Mouse (Mus musculus) embryonic fibroblast, embryonic 13.5 days (primary cell): ENCODE data around the gene Dip2a. TPM values are rescaled to one million over a fixed set of nuclear protein-coding genes. Genes with fewer than 3 reads are reported as not detected.

Experiments used
- H3K27ac ChIP-seq: 2 replicates; pipeline ENCODE4 v1.5.1; 2012; ENCODE audit warnings: low read length, control low read depth, inconsistent platforms; ENCODE audit not compliant: insufficient read depth
- H3K4me1 ChIP-seq: 2 replicates; pipeline ENCODE4 v1.6.1; 2011; ENCODE audit warnings: low read length; ENCODE audit not compliant: control insufficient read depth, insufficient read depth
- H3K4me3 ChIP-seq: 2 replicates; pipeline ENCODE4 v1.5.1; 2011; ENCODE audit warnings: mild to moderate bottlenecking, control low read depth, low read length; ENCODE audit not compliant: insufficient read depth
- CTCF ChIP-seq: IDR thresholded peaks from 2 replicates; pipeline ENCODE4 v1.5.1; 2011; ENCODE audit warnings: mild to moderate bottlenecking, control low read depth, low read length, moderate library complexity, borderline replicate concordance; ENCODE audit not compliant: insufficient read depth
- POLR2A ChIP-seq: IDR thresholded peaks from 2 replicates; pipeline ENCODE4 v1.6.1; 2011; ENCODE audit warnings: low read depth, mild to moderate bottlenecking, control low read depth, low read length, moderate library complexity
- polyA plus RNA-seq: library from polyadenylated mRNA; stranded (reverse); fragments of >200 nt; gene quantifications from 2 replicates; pipeline ENCODE4 v1.2.4, GENCODE M21; 2011; ENCODE audit warnings: low read depth; ENCODE audit not compliant: missing spikeins, insufficient read length

Dip2a gene
- polyA plus RNA-seq, 1 experiment: 30.9 TPM

- Histone ChIP-seq H3K27ac (no peak overlapping the region), H3K4me3 (no peak overlapping the region), H3K4me1 (peaks cover 8% of the 10 kb centered on the region; the same call in 1 of the 2 replicates)
- TF ChIP-seq POLR2A (no peak), CTCF (no peak)
Measured at GRCm38 (mm10) chr10:76354974-76355373, 9.9 kb upstream of the Dip2a start.

DNA sequence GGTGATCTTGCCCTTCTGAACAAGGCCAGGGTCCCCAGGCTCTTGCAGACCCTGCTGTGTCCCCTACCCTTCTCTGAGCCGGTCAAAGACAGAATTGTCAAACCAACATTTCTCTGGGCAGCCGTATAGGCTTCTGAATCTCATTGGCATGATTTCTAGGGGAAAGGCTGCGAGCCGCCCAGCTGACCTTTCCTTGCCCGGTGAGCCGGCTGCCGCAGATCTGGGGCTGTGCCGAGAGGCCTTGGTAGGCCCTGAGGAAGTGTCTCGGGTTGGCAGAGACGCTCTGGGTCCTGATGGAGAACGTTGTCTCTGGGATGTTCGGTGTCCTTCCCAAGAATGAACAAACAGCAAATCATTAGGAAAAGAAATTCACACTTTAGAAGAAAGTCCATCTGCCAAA is 8.9 kb upstream of the Dip2a start:
- no peak overlapping the region for H3K27ac ChIP-seq
- H3K4me1 ChIP-seq: peaks cover 8% of the 10 kb centered on the region; the same call in 1 of the 2 replicates
- H3K4me3 ChIP-seq: no peak overlapping the region
- TF ChIP-seq CTCF (no peak), POLR2A (no peak)

- no peaks in the 10 kb centered on the region for H3K4me1 ChIP-seq
- H3K4me3 ChIP-seq: no peak overlapping the region
- H3K27ac ChIP-seq: no peak overlapping the region
- no peak for TF ChIP-seq POLR2A
- TF ChIP-seq CTCF: no peak
Measured at GRCm38 (mm10) chr10:76351953-76352352, 6.9 kb upstream of the Dip2a start.

DNA sequence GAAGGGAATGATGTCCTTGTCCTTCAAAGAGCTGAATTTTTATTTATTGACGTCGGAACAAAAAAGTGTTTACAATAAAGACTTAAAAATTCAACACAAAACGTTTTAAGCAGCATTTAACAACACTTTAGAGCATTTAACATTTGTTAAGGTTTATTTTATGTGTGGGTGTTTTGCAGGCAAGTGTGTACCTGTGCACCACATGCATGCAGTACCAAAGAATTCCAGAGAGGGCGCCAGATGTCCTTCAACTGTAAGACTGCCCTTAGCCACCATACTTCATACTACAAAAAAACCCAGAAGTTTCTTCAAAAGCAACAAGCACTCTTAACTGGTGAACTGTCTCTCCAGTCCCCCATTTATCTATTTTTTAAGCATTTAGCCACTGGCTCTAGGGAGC is 1.5 kb upstream of the Dip2a start:
- no peak overlapping the region for H3K4me3 ChIP-seq
- no peaks in the 10 kb centered on the region for H3K4me1 ChIP-seq
- no peak overlapping the region for H3K27ac ChIP-seq
- TF ChIP-seq CTCF: no peak
- no peak for TF ChIP-seq POLR2A

GRCm38 (mm10) chr10:76346043-76346491 is 976 bp upstream of the Dip2a start:
- Histone ChIP-seq H3K27ac (no peak overlapping the region), H3K4me3 (peak overlapping the region; percentile 22; the same call in 1 of the 2 replicates), H3K4me1 (no peaks in the 10 kb centered on the region)
- TF ChIP-seq CTCF: no peak
- TF ChIP-seq POLR2A: no peak

GRCm38 (mm10) chr10:76345540-76345902 is 430 bp upstream of the Dip2a start:
- no peak for TF ChIP-seq POLR2A
- TF ChIP-seq CTCF: no peak

DNA sequence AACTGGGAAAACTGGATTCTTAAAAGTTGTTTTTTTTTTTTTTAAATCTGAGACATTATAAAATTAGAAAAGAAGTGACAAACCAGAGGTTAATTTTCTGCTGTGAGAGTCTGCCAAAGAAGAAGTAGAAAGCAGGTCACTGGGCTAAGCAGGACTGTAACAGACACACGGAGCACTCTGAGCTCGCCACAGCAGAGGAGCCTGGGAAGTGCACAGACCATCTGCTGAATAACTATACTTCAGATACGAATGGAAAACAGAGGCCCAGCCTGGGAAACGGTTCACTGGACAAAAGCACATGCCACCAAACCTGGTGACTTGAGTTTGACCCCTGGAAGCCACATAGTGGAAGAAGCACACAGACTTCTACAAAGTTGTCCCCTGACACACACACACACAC is 10.7 kb downstream of the Dip2a start:
- TF ChIP-seq CTCF: no peak
- TF ChIP-seq POLR2A: no peak
- H3K4me3 ChIP-seq: no peak overlapping the region
- no peaks in the 10 kb centered on the region for H3K4me1 ChIP-seq
- H3K27ac ChIP-seq: no peak overlapping the region

More at GRCm38 (mm10) chr10:76345540-76345902, 430 bp upstream of the Dip2a start:
- Histone ChIP-seq H3K4me1 (no peaks in the 10 kb centered on the region), H3K4me3 (peak overlapping the region; percentile 72), H3K27ac (no peak overlapping the region)

DNA sequence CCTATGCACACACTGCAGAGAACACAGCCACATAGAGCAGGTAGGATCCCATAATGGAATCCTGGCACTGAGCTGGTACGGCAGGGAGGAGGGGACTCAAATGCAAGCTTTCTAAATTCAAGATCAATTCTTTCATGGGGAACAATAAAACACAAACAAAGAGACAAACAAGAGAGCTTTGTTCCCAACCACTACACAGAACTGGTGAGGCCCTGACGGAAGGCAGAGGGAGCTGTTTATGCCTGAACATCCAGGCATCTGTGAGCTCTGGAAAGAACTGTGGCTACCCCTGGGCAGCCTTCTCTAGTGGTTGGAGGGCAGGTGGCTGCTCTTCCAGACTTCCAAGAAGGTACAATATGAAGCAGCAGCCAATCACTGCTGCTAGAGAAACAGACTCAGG is 13.1 kb downstream of the Dip2a start:
- Histone ChIP-seq H3K4me1 (no peaks in the 10 kb centered on the region), H3K4me3 (no peak overlapping the region), H3K27ac (no peak overlapping the region)
- TF ChIP-seq POLR2A (no peak), CTCF (no peak)

GRCm38 (mm10) chr10:76329093-76329492 is 16.0 kb downstream of the Dip2a start:
- Histone ChIP-seq H3K4me1 (no peaks in the 10 kb centered on the region), H3K4me3 (no peak overlapping the region), H3K27ac (no peak overlapping the region)
- TF ChIP-seq CTCF (no peak), POLR2A (no peak)

- no peak for TF ChIP-seq POLR2A
- no peak for TF ChIP-seq CTCF
- Histone ChIP-seq H3K4me3 (no peak overlapping the region), H3K4me1 (no peaks in the 10 kb centered on the region), H3K27ac (no peak overlapping the region)
Measured at GRCm38 (mm10) chr10:76328574-76328973, 16.5 kb downstream of the Dip2a start.

DNA sequence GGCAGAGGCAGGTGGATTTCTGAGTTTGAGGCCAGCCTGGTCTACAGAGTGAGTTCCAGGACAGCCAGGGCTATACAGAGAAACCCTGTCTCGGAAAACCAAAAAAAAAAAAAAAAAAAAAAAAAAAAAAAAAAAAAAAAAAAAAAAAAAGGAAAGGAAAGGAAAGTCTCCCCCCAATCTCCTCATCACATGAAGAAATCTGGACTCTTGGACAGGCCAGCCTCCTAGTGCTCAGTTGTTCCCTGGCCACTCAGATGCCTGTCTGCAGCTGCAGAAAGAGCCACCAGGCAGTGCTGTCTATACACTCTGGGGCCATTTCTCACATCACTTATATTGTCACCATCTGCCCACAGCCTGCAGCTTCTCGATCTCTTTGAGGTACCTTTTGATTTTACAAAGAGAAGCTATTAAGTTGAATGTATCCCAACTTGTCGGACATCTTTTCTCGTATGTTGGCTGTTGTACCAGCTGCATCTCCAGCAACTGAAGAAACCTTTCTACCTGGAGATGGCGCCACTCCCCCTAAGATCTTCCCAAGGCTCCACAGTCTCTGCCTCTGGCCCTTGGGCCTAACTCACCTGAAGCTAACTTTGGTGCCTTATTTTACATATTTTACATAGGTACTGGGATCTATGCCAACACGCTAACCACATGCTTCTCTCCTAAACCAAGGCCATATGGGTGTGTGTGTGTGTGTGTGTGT is 18.6 kb downstream of the Dip2a start:
- no peaks in the 10 kb centered on the region for H3K4me1 ChIP-seq
- TF ChIP-seq POLR2A: no peak
- TF ChIP-seq CTCF: no peak
- H3K4me3 ChIP-seq: no peak overlapping the region
- no peak overlapping the region for H3K27ac ChIP-seq
